14 mouse cellular contexts compared by ENCODE assay signal in the genomic region with DNA sequence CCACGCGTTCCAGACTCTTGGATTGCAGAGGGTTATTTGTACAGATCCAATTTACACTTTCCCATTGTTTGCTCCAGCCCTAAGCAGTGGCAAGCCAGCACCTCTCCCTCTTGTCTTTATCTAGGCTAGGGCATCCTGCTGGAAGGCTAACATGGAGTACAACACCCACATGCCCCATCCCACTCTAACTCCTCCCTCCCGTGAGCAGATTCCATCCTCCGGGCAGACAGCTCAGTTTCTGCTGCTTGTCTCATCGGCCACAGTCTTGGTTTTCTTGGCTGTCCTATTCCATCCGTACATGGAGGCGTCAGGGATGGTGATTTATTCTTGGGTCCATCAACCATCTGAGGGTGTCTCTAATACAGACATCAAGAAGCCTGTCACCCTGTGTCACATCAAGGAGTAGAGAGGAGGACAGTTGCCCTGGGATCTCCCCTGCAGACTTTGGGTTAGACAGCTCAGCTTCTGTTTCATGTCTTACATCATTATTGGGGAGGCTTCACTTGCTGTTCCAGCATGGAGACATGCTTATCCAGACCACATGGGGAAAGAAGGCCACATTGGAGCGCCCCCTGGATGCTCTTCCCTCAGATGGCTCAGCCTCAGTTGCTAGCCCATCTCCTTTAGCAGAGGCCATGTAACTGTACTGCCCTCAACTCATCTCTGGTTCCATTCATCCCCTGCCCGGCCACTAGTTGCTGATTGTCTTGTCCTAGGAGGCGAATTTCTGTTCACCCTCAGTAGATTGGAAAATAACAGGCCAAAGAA.
DNase-seq lines count a peak whose midpoint lies in the region; ATAC-seq and TF ChIP-seq lines count a peak whose summit lies in the region.
"Had no signal": no experiment of that assay in that cellular context is flagged by ENCODE, and none has a peak within 500 bp of the region (broad histone marks: within the 10 kb centered on the region; RNA-seq: fewer than 3 reads in every experiment).

No protein-coding gene starts in this region.

- peak; percentile 60 for TF ChIP-seq CTCF in liver, embryonic 14.5 days (IDR thresholded peaks at IDR 0.05; ENCODE audit: low read depth)

- 63% methylated on average over 10 of the region's 10 CpGs for WGBS in heart, embryonic 14.5 days
- 78% methylated on average over 10 of the region's 10 CpGs for WGBS in liver, embryonic 14.5 days (ENCODE audit: insufficient replicate concordance)
- 77% methylated on average over 10 of the region's 10 CpGs for WGBS in liver, embryonic 11.5 days
- WGBS in embryonic facial prominence, embryonic 10.5 days: 85% methylated on average over 10 of the region's 10 CpGs

- H3K36me3 ChIP-seq in heart, embryonic 14.5 days (ENCODE audit: control insufficient read depth, insufficient read depth, low read length): peaks cover 19% of the 10 kb centered on the region
- peaks cover 2% of the 10 kb centered on the region; the same call in 1 of the 2 replicates for H3K36me3 ChIP-seq in liver, embryonic 14.5 days (replicated peaks; ENCODE audit: control insufficient read depth, insufficient read depth, low read depth)
- no peaks in the 10 kb centered on the region for H3K36me3 ChIP-seq in liver, embryonic 11.5 days (ENCODE audit: control insufficient read depth, insufficient read depth, low read length)
- peaks cover 13% of the 10 kb centered on the region; the same call in 1 of the 2 replicates for H3K36me3 ChIP-seq in ES-E14 (ENCODE audit: control insufficient read depth, insufficient read depth, low read length, poor library complexity, severe bottlenecking)
- peaks cover 48% of the 10 kb centered on the region for H3K36me3 ChIP-seq in embryonic facial prominence, embryonic 10.5 days (replicated peaks)

- H3K4me3 ChIP-seq in heart, embryonic 14.5 days (ENCODE audit: control insufficient read depth in 1 of 2, insufficient read depth in 1 of 2, low read depth in 1 of 2, low read length in 2 of 2): no peak overlapping the region
- no peak overlapping the region for H3K4me3 ChIP-seq in liver, embryonic 14.5 days (ENCODE audit: insufficient read depth in 1 of 2, low read depth in 2 of 2, low read length in 2 of 2)
- no peak overlapping the region for H3K4me3 ChIP-seq in liver, embryonic 11.5 days (ENCODE audit: low read depth, low read length)
- no peak overlapping the region for H3K4me3 ChIP-seq in ES-E14 (ENCODE audit: insufficient read depth in 1 of 2, low read depth in 1 of 2, low read length in 2 of 2, poor library complexity in 1 of 2, severe bottlenecking in 1 of 2)
- H3K4me3 ChIP-seq in embryonic facial prominence, embryonic 10.5 days: no peak overlapping the region
- H3K4me3 ChIP-seq: forebrain, embryonic 13.5 days; hindbrain, embryonic 10.5 days; liver, embryonic 13.5 days had no signal

- H3K9me3 ChIP-seq in heart, embryonic 14.5 days (ENCODE audit: control insufficient read depth, low read length): no peaks in the 10 kb centered on the region
- no peaks in the 10 kb centered on the region for H3K9me3 ChIP-seq in liver, embryonic 14.5 days (ENCODE audit: control insufficient read depth, low read length)
- no peaks in the 10 kb centered on the region for H3K9me3 ChIP-seq in liver, embryonic 11.5 days (ENCODE audit: control insufficient read depth, low read length)
- no peaks in the 10 kb centered on the region for H3K9me3 ChIP-seq in ES-E14 (ENCODE audit: control insufficient read depth, insufficient read depth, low read depth, low read length)
- H3K9me3 ChIP-seq in embryonic facial prominence, embryonic 10.5 days: no peaks in the 10 kb centered on the region
- H3K9me3 ChIP-seq: forebrain, embryonic 13.5 days; G1E; hindbrain, embryonic 10.5 days; liver, embryonic 13.5 days had no signal

- peak overlapping the region; percentile 58 to 59 for H3K27ac ChIP-seq in heart, embryonic 14.5 days (replicated peaks in 1 of 2; ENCODE audit: control insufficient read depth in 1 of 2, insufficient read depth in 1 of 2, low read depth in 2 of 2, low read length in 2 of 2)
- H3K27ac ChIP-seq in liver, embryonic 14.5 days: no peak overlapping the region
- H3K27ac ChIP-seq in liver, embryonic 11.5 days (ENCODE audit: low read depth, low read length): no peak overlapping the region
- H3K27ac ChIP-seq in ES-E14 (ENCODE audit: insufficient read depth, low read depth, low read length, poor library complexity, severe bottlenecking): peak overlapping the region; percentile 69
- H3K27ac ChIP-seq in embryonic facial prominence, embryonic 10.5 days (replicated peaks): peak overlapping the region; percentile 52; the same call in 1 of the 2 replicates
- H3K27ac ChIP-seq: forebrain, embryonic 13.5 days; hindbrain, embryonic 10.5 days; liver, embryonic 13.5 days had no signal

- intact Hi-C loops in heart, postnatal 14 days (cut with DNase I): no loop called here

- TF ChIP-seq EP300 in liver, embryonic 14.5 days (IDR thresholded peaks at IDR 0.05; ENCODE audit: low read depth): no peak

- no peak overlapping the region for H3K4me2 ChIP-seq in heart, embryonic 14.5 days (ENCODE audit: low read length)
- no peak overlapping the region for H3K4me2 ChIP-seq in liver, embryonic 14.5 days (ENCODE audit: low read depth)
- no peak overlapping the region for H3K4me2 ChIP-seq in liver, embryonic 11.5 days
- H3K4me2 ChIP-seq: forebrain, embryonic 13.5 days; liver, embryonic 13.5 days had no signal

- no peak for DNase-seq in heart, postnatal 14 days
- DNase-seq in liver, embryonic 14.5 days (ENCODE audit: low read depth in 3 of 3, low spot score in 3 of 3): no peak
- DNase-seq in liver, embryonic 11.5 days (ENCODE audit: low spot score): no peak
- no peak for DNase-seq in ES-E14 (ENCODE audit: low read depth, low spot score)
- no peak for DNase-seq in embryonic facial prominence, embryonic 10.5 days (ENCODE audit: low spot score)
- DNase-seq in right cerebral cortex, postnatal 36 days (ENCODE audit: low spot score in 2 of 2): no peak
- no peak for DNase-seq in left cerebral cortex, adult 18-20 months (ENCODE audit: low spot score in 2 of 2)
- DNase-seq: kidney, adult 11 months; kidney, postnatal 4 days; liver, embryonic 13.5 days had no signal

- in situ Hi-C loops in ES-E14 (cut with MboI; ENCODE audit: low sequenced_read_pairs in 2 of 2, unreplicated experiment in 2 of 2): no loop called here

- peaks cover 15 to 23% of the 10 kb centered on the region in 2 experiments for H3K4me1 ChIP-seq in heart, embryonic 14.5 days (ENCODE audit: control insufficient read depth in 2 of 2, insufficient read depth in 2 of 2, low read length in 2 of 2)
- H3K4me1 ChIP-seq in liver, embryonic 14.5 days (replicated peaks; ENCODE audit: control insufficient read depth in 2 of 2, insufficient read depth in 2 of 2, low read length in 1 of 2): no peaks in the 10 kb centered on the region
- no peaks in the 10 kb centered on the region for H3K4me1 ChIP-seq in liver, embryonic 11.5 days (replicated peaks; ENCODE audit: control insufficient read depth, insufficient read depth, low read length)
- peaks cover 18 to 36% of the 10 kb centered on the region in 2 experiments for H3K4me1 ChIP-seq in ES-E14 (ENCODE audit: control insufficient read depth in 2 of 2, insufficient read depth in 2 of 2, low read length in 2 of 2, poor library complexity in 1 of 2)
- H3K4me1 ChIP-seq in embryonic facial prominence, embryonic 10.5 days: peaks cover 16% of the 10 kb centered on the region

- no peak for ATAC-seq in heart, embryonic 14.5 days (ENCODE audit: insufficient number of reproducible peaks, insufficient read depth, low FRiP score, low read depth)
- no peak for ATAC-seq in liver, embryonic 14.5 days (ENCODE audit: insufficient read depth)
- no peak; the same call in 1 of the 2 replicates for ATAC-seq in liver, embryonic 11.5 days (replicated peaks; ENCODE audit: low FRiP score)

- H3K27me3 ChIP-seq in heart, embryonic 14.5 days (ENCODE audit: control insufficient read depth, insufficient read depth, low read length): no peaks in the 10 kb centered on the region
- no peaks in the 10 kb centered on the region for H3K27me3 ChIP-seq in liver, embryonic 14.5 days (ENCODE audit: control insufficient read depth, insufficient read depth, low read length)
- no peaks in the 10 kb centered on the region for H3K27me3 ChIP-seq in liver, embryonic 11.5 days (replicated peaks; ENCODE audit: control insufficient read depth, insufficient read depth, low read length)
- no peaks in the 10 kb centered on the region for H3K27me3 ChIP-seq in embryonic facial prominence, embryonic 10.5 days (replicated peaks; ENCODE audit: low read depth, poor library complexity, severe bottlenecking)
- H3K27me3 ChIP-seq: forebrain, embryonic 13.5 days; liver, embryonic 13.5 days had no signal

- H3K9ac ChIP-seq in heart, embryonic 14.5 days (ENCODE audit: low read length): no peak overlapping the region
- no peak overlapping the region for H3K9ac ChIP-seq in liver, embryonic 14.5 days (replicated peaks)
- H3K9ac ChIP-seq in liver, embryonic 11.5 days (ENCODE audit: low read depth, low read length): no peak overlapping the region
- H3K9ac ChIP-seq in ES-E14 (ENCODE audit: insufficient read depth, low read depth, low read length, poor library complexity, severe bottlenecking): no peak overlapping the region
- H3K9ac ChIP-seq: forebrain, embryonic 13.5 days; liver, embryonic 13.5 days had no signal

TF ChIP-seq in ES-E14, 5 proteins besides CTCF, POLR2A, EP300 and RAD21:
- TF ChIP-seq CHD2 (IDR thresholded peaks at IDR 0.05; ENCODE audit: low read depth, low read length): no peak
- no peak for TF ChIP-seq ZC3H11A (IDR thresholded peaks at IDR 0.05; ENCODE audit: borderline replicate concordance, low read depth, low read length)
- TF ChIP-seq MAFK (IDR thresholded peaks at IDR 0.05; ENCODE audit: insufficient read depth, low read depth, low read length): no peak
- no peak for TF ChIP-seq HCFC1 (IDR thresholded peaks at IDR 0.05; ENCODE audit: borderline replicate concordance, insufficient read depth, low read length)
- TF ChIP-seq ZNF384 (IDR thresholded peaks at IDR 0.05; ENCODE audit: low read depth, low read length): no peak
TF ChIP-seq in ES-E14: peak in this region for 0.

Comparison
In these comparisons a context has a peak if more than half of its experiments do, and no peak if none do; other contexts are left out.
1. H3K27ac ChIP-seq: peak in heart, embryonic 14.5 days (2 of 2), ES-E14 (single experiment) and embryonic facial prominence, embryonic 10.5 days (single experiment); none in liver, embryonic 14.5 days (single experiment) and liver, embryonic 11.5 days (single experiment).